Mouse (Mus musculus) cerebellum, adult 2 months (tissue): Measurements from ENCODE around the gene Hnrnpa3.

Source experiments
- CTCF ChIP-seq: fragments of 200-500 bp; IDR thresholded peaks from 2 replicates; pipeline ENCODE4 v1.5.1; 2011; ENCODE audit warnings: low read depth, mild to moderate bottlenecking, control low read depth, low read length, moderate library complexity, borderline replicate concordance; ENCODE audit not compliant: insufficient read depth
- POLR2A ChIP-seq: fragments of 200-500 bp; IDR thresholded peaks from 2 replicates; pipeline ENCODE4 v1.6.1; 2011; ENCODE audit warnings: low read length, control low read depth, borderline replicate concordance; ENCODE audit not compliant: insufficient read depth

- TF ChIP-seq POLR2A (no peak), CTCF (no peak)
These were observed 2.1 kb upstream of the Hnrnpa3 start for GRCm38 (mm10) chr2:75656924-75657323.
